Mouse (Mus musculus): ENCODE measurements at regions not wholly inside any gene's neighbourhood (a gene's known extent, or its start where the extent isn't known, plus 50 kb on each side); places are given as distances from the start of the nearest gene placed in this dataset.

GRCm38 (mm10) chr8:125367374-125367773 is 202.2 kb downstream of the Sipa1l2 start:
- H3K9ac ChIP-seq: no peak overlapping the region
- 78% methylated on average over 4 of the region's 4 CpGs for WGBS
- no peaks in the 10 kb centered on the region for H3K9me3 ChIP-seq
- H3K27ac ChIP-seq: no peak overlapping the region
- ATAC-seq (ENCODE audit: low FRiP score): no peak
- peaks cover 18% of the 10 kb centered on the region for H3K4me1 ChIP-seq (replicated peaks)
- no peak overlapping the region for H3K4me2 ChIP-seq
- H3K36me3 ChIP-seq: no peaks in the 10 kb centered on the region
- no peak overlapping the region for H3K4me3 ChIP-seq
- peaks cover 17% of the 10 kb centered on the region; the same call in 1 of the 2 replicates for H3K27me3 ChIP-seq

- H3K36me3 ChIP-seq: no peaks in the 10 kb centered on the region
- no peak overlapping the region for H3K4me3 ChIP-seq
- peaks cover 7% of the 10 kb centered on the region for H3K9me3 ChIP-seq
- no peak overlapping the region for H3K9ac ChIP-seq
- WGBS: 87% methylated on average over 5 of the region's 5 CpGs
- no peak overlapping the region for H3K4me2 ChIP-seq
- H3K27me3 ChIP-seq: peaks cover 18% of the 10 kb centered on the region; the same call in 1 of the 2 replicates
- H3K4me1 ChIP-seq (replicated peaks): peaks cover 14% of the 10 kb centered on the region
- ATAC-seq (ENCODE audit: low FRiP score): no peak
- H3K27ac ChIP-seq: no peak overlapping the region
These were observed 204.6 kb downstream of the Sipa1l2 start for GRCm38 (mm10) chr8:125365004-125365403.

GRCm38 (mm10) chr8:125359456-125359855 is 210.2 kb downstream of the Sipa1l2 start:
- ATAC-seq (ENCODE audit: low FRiP score): no peak
- WGBS: 90% methylated on average over 2 of the region's 2 CpGs

GRCm38 (mm10) chr8:125357759-125358158 is 211.8 kb downstream of the Sipa1l2 start:
- Histone ChIP-seq H3K36me3 (no peaks in the 10 kb centered on the region), H3K4me2 (no peak overlapping the region), H3K9me3 (peaks cover 9% of the 10 kb centered on the region), H3K9ac (no peak overlapping the region), H3K27ac (no peak overlapping the region), H3K27me3 (peaks cover 22% of the 10 kb centered on the region; the same call in 1 of the 2 replicates), H3K4me3 (no peak overlapping the region), H3K4me1 (replicated peaks) (peaks cover 22% of the 10 kb centered on the region)
- 91% methylated on average over 3 of the region's 3 CpGs for WGBS
- ATAC-seq (ENCODE audit: low FRiP score): no peak

More at GRCm38 (mm10) chr8:125359456-125359855, 210.2 kb downstream of the Sipa1l2 start:
- H3K27me3 ChIP-seq: peaks cover 20% of the 10 kb centered on the region; the same call in 1 of the 2 replicates
- no peak overlapping the region for H3K27ac ChIP-seq
- H3K4me3 ChIP-seq: no peak overlapping the region
- no peak overlapping the region for H3K9ac ChIP-seq
- H3K4me2 ChIP-seq: no peak overlapping the region
- H3K9me3 ChIP-seq: peaks cover 9% of the 10 kb centered on the region
- no peaks in the 10 kb centered on the region for H3K36me3 ChIP-seq
- H3K4me1 ChIP-seq (replicated peaks): peaks cover 15% of the 10 kb centered on the region

GRCm38 (mm10) chr8:125355059-125355509 is 214.5 kb downstream of the Sipa1l2 start:
- Histone ChIP-seq H3K27me3 (peaks cover 43% of the 10 kb centered on the region), H3K9ac (0 out of 2 replicates have a peak overlapping the region, but pooled peaks have one; percentile 15), H3K27ac (0 out of 2 replicates have a peak overlapping the region, but pooled peaks have one; percentile 45), H3K4me2 (no peak overlapping the region), H3K9me3 (peaks cover 3% of the 10 kb centered on the region; the same call in 1 of the 2 replicates), H3K4me1 (replicated peaks) (peaks cover 22% of the 10 kb centered on the region), H3K36me3 (no peaks in the 10 kb centered on the region), H3K4me3 (no peak overlapping the region)
- WGBS: 59% methylated on average over 7 of the region's 7 CpGs
- no peak for ATAC-seq (ENCODE audit: low FRiP score)

GRCm38 (mm10) chr8:125352276-125352675 is 217.3 kb downstream of the Sipa1l2 start:
- peaks cover 47% of the 10 kb centered on the region for H3K27me3 ChIP-seq
- no peak overlapping the region for H3K27ac ChIP-seq
- H3K36me3 ChIP-seq: no peaks in the 10 kb centered on the region
- no peak for ATAC-seq (ENCODE audit: low FRiP score)
- WGBS: 45% methylated on average over 3 of the region's 3 CpGs
- H3K9ac ChIP-seq: no peak overlapping the region
- H3K4me2 ChIP-seq: no peak overlapping the region
- no peaks in the 10 kb centered on the region for H3K9me3 ChIP-seq
- H3K4me1 ChIP-seq (replicated peaks): peaks cover 37% of the 10 kb centered on the region
- H3K4me3 ChIP-seq: no peak overlapping the region

- 77% methylated on average over 8 of the region's 8 CpGs for WGBS
- Histone ChIP-seq H3K27me3 (peaks cover 49% of the 10 kb centered on the region), H3K36me3 (no peaks in the 10 kb centered on the region), H3K9me3 (no peaks in the 10 kb centered on the region), H3K4me1 (replicated peaks) (peaks cover 37% of the 10 kb centered on the region), H3K4me2 (no peak overlapping the region), H3K9ac (no peak overlapping the region), H3K27ac (no peak overlapping the region), H3K4me3 (no peak overlapping the region)
- no peak for ATAC-seq (ENCODE audit: low FRiP score)
These were observed 218.0 kb downstream of the Sipa1l2 start for GRCm38 (mm10) chr8:125351486-125352032.

- H3K4me1 ChIP-seq (replicated peaks): peaks cover 23% of the 10 kb centered on the region
- peaks cover 63% of the 10 kb centered on the region for H3K27me3 ChIP-seq
- 24% methylated on average over 7 of the region's 7 CpGs for WGBS
- H3K9me3 ChIP-seq: no peaks in the 10 kb centered on the region
- H3K9ac ChIP-seq: no peak overlapping the region
- no peak overlapping the region for H3K4me3 ChIP-seq
- H3K4me2 ChIP-seq: no peak overlapping the region
- no peaks in the 10 kb centered on the region for H3K36me3 ChIP-seq
- H3K27ac ChIP-seq: no peak overlapping the region
- peak; percentile 88 for ATAC-seq (ENCODE audit: low FRiP score)
These were observed 220.2 kb downstream of the Sipa1l2 start for GRCm38 (mm10) chr8:125349290-125350025.

- 77% methylated on average over 8 of the region's 8 CpGs for WGBS
- no peaks in the 10 kb centered on the region for H3K9me3 ChIP-seq
- H3K4me1 ChIP-seq (replicated peaks): peaks cover 33% of the 10 kb centered on the region
- no peak for ATAC-seq (ENCODE audit: low FRiP score)
- no peaks in the 10 kb centered on the region for H3K36me3 ChIP-seq
- H3K27me3 ChIP-seq: peaks cover 63% of the 10 kb centered on the region
- H3K9ac ChIP-seq: no peak overlapping the region
- no peak overlapping the region for H3K4me2 ChIP-seq
- H3K4me3 ChIP-seq: no peak overlapping the region
- H3K27ac ChIP-seq: no peak overlapping the region
These were observed 223.4 kb downstream of the Sipa1l2 start for GRCm38 (mm10) chr8:125346182-125346581.

- Histone ChIP-seq H3K4me2 (no peak overlapping the region), H3K4me1 (replicated peaks) (peaks cover 33% of the 10 kb centered on the region), H3K27me3 (peaks cover 63% of the 10 kb centered on the region), H3K27ac (no peak overlapping the region), H3K9ac (no peak overlapping the region), H3K9me3 (no peaks in the 10 kb centered on the region), H3K4me3 (no peak overlapping the region), H3K36me3 (no peaks in the 10 kb centered on the region)
- 94% methylated on average over 10 of the region's 10 CpGs for WGBS
- ATAC-seq (ENCODE audit: low FRiP score): no peak
These were observed 224.0 kb downstream of the Sipa1l2 start for GRCm38 (mm10) chr8:125345571-125345970.

- ATAC-seq (ENCODE audit: low FRiP score): peak; percentile 57; the same call in 1 of the 2 replicates
- peaks cover 74% of the 10 kb centered on the region for H3K27me3 ChIP-seq
- no peak overlapping the region for H3K9ac ChIP-seq
- H3K9me3 ChIP-seq: no peaks in the 10 kb centered on the region
- peaks cover 23% of the 10 kb centered on the region for H3K4me1 ChIP-seq (replicated peaks)
- H3K4me2 ChIP-seq: no peak overlapping the region
- peak overlapping the region; percentile 6; the same call in 1 of the 2 replicates for H3K27ac ChIP-seq
- H3K36me3 ChIP-seq: no peaks in the 10 kb centered on the region
- WGBS: 42% methylated on average over 9 of the region's 9 CpGs
- no peak overlapping the region for H3K4me3 ChIP-seq
These were observed 225.7 kb downstream of the Sipa1l2 start for GRCm38 (mm10) chr8:125343867-125344266.

GRCm38 (mm10) chr8:125342521-125342920 is 227.1 kb downstream of the Sipa1l2 start:
- Histone ChIP-seq H3K27me3 (peaks cover 80% of the 10 kb centered on the region), H3K9ac (no peak overlapping the region), H3K4me2 (no peak overlapping the region), H3K4me3 (no peak overlapping the region), H3K36me3 (no peaks in the 10 kb centered on the region), H3K9me3 (no peaks in the 10 kb centered on the region), H3K4me1 (replicated peaks) (peaks cover 26% of the 10 kb centered on the region), H3K27ac (no peak overlapping the region)
- 79% methylated on average over 9 of the region's 9 CpGs for WGBS
- ATAC-seq (ENCODE audit: low FRiP score): no peak

Measured in hindbrain, embryonic 13.5 days (tissue).